Mouse (Mus musculus) spleen, adult 2 months (tissue): ENCODE data around the gene Ncapd3.

Experiments used
- CTCF ChIP-seq: fragments of 200-500 bp; IDR thresholded peaks from 2 replicates; pipeline ENCODE4 v1.5.1; 2011; ENCODE audit warnings: mild to moderate bottlenecking, inconsistent platforms; ENCODE audit not compliant: insufficient read depth, insufficient read length, insufficient replicate concordance; ENCODE audit errors: extremely low read depth
- POLR2A ChIP-seq: fragments of 200-500 bp; IDR thresholded peaks from 2 replicates; pipeline ENCODE4 v1.6.1; 2011; ENCODE audit warnings: low read depth, low read length, inconsistent platforms

DNA sequence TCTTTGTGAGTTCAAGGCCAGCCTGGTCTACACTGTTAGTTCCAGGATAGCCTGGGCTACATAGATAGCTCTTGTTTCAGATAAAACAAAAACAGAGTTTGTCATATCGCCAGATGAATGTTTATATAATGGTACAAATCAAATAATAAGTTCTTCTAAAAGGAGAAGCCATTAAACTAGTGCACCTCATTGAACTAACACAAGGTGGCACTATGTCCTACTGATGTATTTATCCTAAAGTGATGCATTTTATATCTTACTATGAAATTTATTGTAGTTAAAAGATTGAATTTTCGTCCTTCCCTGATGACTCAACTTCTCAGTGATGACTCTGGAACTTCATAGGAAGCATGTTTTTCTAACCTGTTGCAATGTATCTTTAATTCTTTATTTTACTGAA, 19.5 kb downstream of the Ncapd3 start:
- no peak for TF ChIP-seq CTCF
- no peak for TF ChIP-seq POLR2A
